Comparison of ENCODE assay signal across 17 mouse cellular contexts in genomic region chr7:34268463-34268862, GRCm38 (mm10). TPM values are rescaled to one million over a fixed set of nuclear protein-coding genes. Genes with fewer than 3 reads are reported as not detected.
DNase-seq lines count a peak whose midpoint lies in the region; ATAC-seq lines count a peak whose summit lies in the region.
"Had no signal": no experiment of that assay in that cellular context is flagged by ENCODE, and none has a peak within 500 bp of the region (broad histone marks: within the 10 kb centered on the region; RNA-seq: fewer than 3 reads in every experiment).

No protein-coding gene starts in this region.

- H3K36me3 ChIP-seq in heart, embryonic 12.5 days, result peaks cover 6% of the 10 kb centered on the region
- peaks cover 2% of the 10 kb centered on the region; the same call in 1 of the 2 replicates for H3K36me3 ChIP-seq in limb, embryonic 12.5 days
- H3K36me3 ChIP-seq in limb, embryonic 10.5 days, result 0 out of 2 replicates have a peak, but pooled peaks cover under 1% of the 10 kb centered on the region
- peaks cover 3% of the 10 kb centered on the region for H3K36me3 ChIP-seq in limb, embryonic 13.5 days

- H3K9me3 ChIP-seq in heart, embryonic 12.5 days (replicated peaks), result no peaks in the 10 kb centered on the region
- no peaks in the 10 kb centered on the region for H3K9me3 ChIP-seq in limb, embryonic 12.5 days
- H3K9me3 ChIP-seq in limb, embryonic 10.5 days (replicated peaks), result no peaks in the 10 kb centered on the region
- H3K9me3 ChIP-seq in limb, embryonic 13.5 days, result no peaks in the 10 kb centered on the region

- WGBS in heart, embryonic 12.5 days, result 38% methylated on average over 1 of the region's 1 CpGs
- 53% methylated on average over 1 of the region's 1 CpGs for WGBS in limb, embryonic 12.5 days
- WGBS in limb, embryonic 10.5 days, result 88% methylated on average over 1 of the region's 1 CpGs
- 24% methylated on average over 1 of the region's 1 CpGs for WGBS in limb, embryonic 13.5 days

- no peak overlapping the region for H3K9ac ChIP-seq in heart, embryonic 12.5 days
- H3K9ac ChIP-seq in limb, embryonic 12.5 days (replicated peaks), result no peak overlapping the region
- no peak overlapping the region for H3K9ac ChIP-seq in limb, embryonic 13.5 days
- H3K9ac ChIP-seq: liver, postnatal 0 days had no signal

- no peak for ATAC-seq in heart, embryonic 12.5 days (ENCODE audit: insufficient number of reproducible peaks, low FRiP score)
- peak; percentile 47; the same call in 1 of the 2 replicates for ATAC-seq in limb, embryonic 12.5 days (ENCODE audit: insufficient number of reproducible peaks, insufficient read depth, low FRiP score, low TSS enrichment, low read depth)
- ATAC-seq in limb, embryonic 13.5 days (ENCODE audit: low FRiP score, low read depth), result peak; percentile 69
- ATAC-seq: inflammation-experienced regulatory T-cells, adult 6 months; liver, postnatal 0 days had no signal

- DNase-seq in heart, adult 8-10 months (ENCODE audit: low spot score), result no peak
- no peak for DNase-seq in limb, embryonic 10.5 days (ENCODE audit: low spot score)
- DNase-seq in ZHBTc4 (ENCODE audit: low read depth, low spot score), result peak; percentile 25
- DNase-seq in embryo, embryonic 9.5 days (ENCODE audit: extremely low spot score), result no peak
- no peak for DNase-seq in urinary bladder, postnatal 10 days (ENCODE audit: low spot score)
- DNase-seq: cerebellum, adult 11-12 months; left cerebral cortex, postnatal 4 days; liver, postnatal 0 days had no signal

- no peak overlapping the region for H3K4me2 ChIP-seq in heart, embryonic 12.5 days
- H3K4me2 ChIP-seq in limb, embryonic 12.5 days, result no peak overlapping the region
- H3K4me2 ChIP-seq in limb, embryonic 13.5 days (replicated peaks), result 0 out of 2 replicates have a peak overlapping the region, but pooled peaks have one; percentile 1
- H3K4me2 ChIP-seq: midbrain, embryonic 11.5 days had no signal

- no peak overlapping the region for H3K4me3 ChIP-seq in heart, embryonic 12.5 days
- H3K4me3 ChIP-seq in limb, embryonic 12.5 days (replicated peaks), result no peak overlapping the region
- H3K4me3 ChIP-seq in limb, embryonic 10.5 days, result no peak overlapping the region
- H3K4me3 ChIP-seq in limb, embryonic 13.5 days, result no peak overlapping the region

- H3K27me3 ChIP-seq in heart, embryonic 12.5 days (replicated peaks), result no peaks in the 10 kb centered on the region
- no peaks in the 10 kb centered on the region for H3K27me3 ChIP-seq in limb, embryonic 12.5 days
- H3K27me3 ChIP-seq in limb, embryonic 10.5 days (ENCODE audit: low read depth, poor library complexity, severe bottlenecking), result no peaks in the 10 kb centered on the region
- H3K27me3 ChIP-seq in limb, embryonic 13.5 days, result no peaks in the 10 kb centered on the region

- peak overlapping the region; percentile 74 for H3K27ac ChIP-seq in heart, embryonic 12.5 days (ENCODE audit: poor library complexity, severe bottlenecking)
- peak overlapping the region; percentile 79 for H3K27ac ChIP-seq in limb, embryonic 12.5 days
- no peak overlapping the region for H3K27ac ChIP-seq in limb, embryonic 10.5 days
- H3K27ac ChIP-seq in limb, embryonic 13.5 days, result peak overlapping the region; percentile 81

- peaks cover 59% of the 10 kb centered on the region for H3K4me1 ChIP-seq in heart, embryonic 12.5 days (replicated peaks)
- H3K4me1 ChIP-seq in limb, embryonic 12.5 days (replicated peaks), result peaks cover 15% of the 10 kb centered on the region
- no peaks in the 10 kb centered on the region for H3K4me1 ChIP-seq in limb, embryonic 10.5 days
- H3K4me1 ChIP-seq in limb, embryonic 13.5 days, result peaks cover 31% of the 10 kb centered on the region

RNA-seq across cellular contexts. Expression of gene Gm6096, which starts 17.6 kb away (rescaled TPM):
- 0.86 TPM in 1 of 2 replicates, not detected in the other for polyA plus RNA-seq in heart, embryonic 12.5 days (2016; fragmentation: Nextera tagmentation; extraction: Ambion mirVana)
- total RNA-seq in heart, adult 8-10 months (2022), result not detected
- 0.89 TPM in 1 of 2 replicates, not detected in the other for polyA plus RNA-seq in limb, embryonic 12.5 days (2016; fragmentation: Nextera tagmentation; extraction: Ambion mirVana)
- 0.38 TPM in 1 of 2 replicates, not detected in the other for polyA plus RNA-seq in limb, embryonic 10.5 days (2016; fragmentation: Nextera tagmentation; extraction: Ambion mirVana)
- 0.53 TPM in 1 of 2 replicates, not detected in the other for polyA plus RNA-seq in limb, embryonic 13.5 days (2015; fragmentation: Nextera tagmentation; extraction: Ambion mirVana)
- total RNA-seq: hematopoietic stem cell, adult 5-6 weeks; layer of hippocampus, postnatal 14 days; left cerebral cortex, postnatal 4 days had no signal
- polyA plus RNA-seq: inflammation-experienced regulatory T-cells, adult 6 months; kidney, embryonic 14.5 days; liver, postnatal 0 days; midbrain, embryonic 11.5 days; urinary bladder, adult 2 months had no signal

RNA-seq across cellular contexts. Expression of gene Gpi1, which starts 38.3 kb away (rescaled TPM):
- polyA plus RNA-seq in heart, embryonic 12.5 days (2016; fragmentation: Nextera tagmentation; extraction: Ambion mirVana), result 777 and 794 TPM in 2 replicates
- total RNA-seq in heart, adult 8-10 months (2022), result 100 to 1,000 TPM; 550 to 601 (median 588) TPM
- polyA plus RNA-seq in limb, embryonic 12.5 days (2016; fragmentation: Nextera tagmentation; extraction: Ambion mirVana), result 243 and 262 TPM in 2 replicates
- polyA plus RNA-seq in limb, embryonic 10.5 days (2016; fragmentation: Nextera tagmentation; extraction: Ambion mirVana), result 291 and 361 TPM in 2 replicates
- 268 and 277 TPM in 2 replicates for polyA plus RNA-seq in limb, embryonic 13.5 days (2015; fragmentation: Nextera tagmentation; extraction: Ambion mirVana)

RNA-seq across cellular contexts. Expression of gene 4931406P16Rik, which starts 44.9 kb away (rescaled TPM):
- polyA plus RNA-seq in heart, embryonic 12.5 days (2016; fragmentation: Nextera tagmentation; extraction: Ambion mirVana), result 50.3 and 53.7 TPM in 2 replicates
- total RNA-seq in heart, adult 8-10 months (2022), result 10 to 100 TPM; 38.7 to 43.4 (median 41.0) TPM
- polyA plus RNA-seq in limb, embryonic 12.5 days (2016; fragmentation: Nextera tagmentation; extraction: Ambion mirVana), result 27.8 and 30.8 TPM in 2 replicates
- polyA plus RNA-seq in limb, embryonic 10.5 days (2016; fragmentation: Nextera tagmentation; extraction: Ambion mirVana), result 22.8 and 27.2 TPM in 2 replicates
- 27.0 and 31.0 TPM in 2 replicates for polyA plus RNA-seq in limb, embryonic 13.5 days (2015; fragmentation: Nextera tagmentation; extraction: Ambion mirVana)
